Comparison of ENCODE assay signal across 14 mouse cellular contexts in the genomic region with DNA sequence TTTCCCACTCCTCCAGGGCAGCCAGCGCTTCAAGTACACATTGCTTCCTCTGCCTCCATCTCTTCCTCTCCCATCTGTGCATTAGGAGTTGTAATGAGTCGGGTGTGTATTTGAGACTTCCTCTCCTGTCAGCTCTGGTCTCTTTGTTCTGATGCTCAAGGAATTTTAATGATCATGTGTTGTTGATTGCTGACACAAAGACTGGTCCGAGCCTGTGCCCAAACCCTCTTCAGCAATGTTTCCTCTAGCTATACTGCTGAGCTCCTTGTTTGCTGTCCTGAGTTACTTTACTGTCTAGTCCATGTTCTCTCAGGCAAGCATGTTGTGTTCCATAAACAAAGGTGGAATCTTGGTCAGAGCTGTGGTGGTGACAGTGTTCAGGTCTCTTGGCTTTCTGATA.
DNase-seq lines count a peak whose midpoint lies in the region; ATAC-seq lines count a peak whose summit lies in the region.
"Had no signal": no experiment of that assay in that cellular context is flagged by ENCODE, and none has a peak within 500 bp of the region (broad histone marks: within the 10 kb centered on the region; RNA-seq: fewer than 3 reads in every experiment).

No protein-coding gene starts in this region.

- WGBS in lung, embryonic 16.5 days, result 30% methylated on average over 3 of the region's 3 CpGs
- 26% methylated on average over 3 of the region's 3 CpGs for WGBS in embryonic facial prominence, embryonic 11.5 days
- 37% methylated on average over 3 of the region's 3 CpGs for WGBS in hindbrain, embryonic 12.5 days

- no peaks in the 10 kb centered on the region for H3K36me3 ChIP-seq in lung, embryonic 16.5 days (ENCODE audit: control insufficient read depth, insufficient read depth, low read length)
- H3K36me3 ChIP-seq in embryonic facial prominence, embryonic 11.5 days (replicated peaks; ENCODE audit: control insufficient read depth, insufficient read depth, low read depth, low read length), result no peaks in the 10 kb centered on the region
- no peaks in the 10 kb centered on the region for H3K36me3 ChIP-seq in hindbrain, embryonic 12.5 days

- H3K4me3 ChIP-seq in lung, embryonic 16.5 days (ENCODE audit: low read length), result no peak overlapping the region
- H3K4me3 ChIP-seq in embryonic facial prominence, embryonic 11.5 days (ENCODE audit: low read depth, low read length), result no peak overlapping the region
- no peak overlapping the region for H3K4me3 ChIP-seq in hindbrain, embryonic 12.5 days
- H3K4me3 ChIP-seq: limb, embryonic 10.5 days; myocyte had no signal

- H3K27me3 ChIP-seq in lung, embryonic 16.5 days (ENCODE audit: control insufficient read depth, insufficient read depth, low read depth, low read length), result no peaks in the 10 kb centered on the region
- no peaks in the 10 kb centered on the region for H3K27me3 ChIP-seq in embryonic facial prominence, embryonic 11.5 days (ENCODE audit: control insufficient read depth, insufficient read depth, low read length)
- no peaks in the 10 kb centered on the region for H3K27me3 ChIP-seq in hindbrain, embryonic 12.5 days
- H3K27me3 ChIP-seq: CH12.LX had no signal

- no peak overlapping the region for H3K27ac ChIP-seq in lung, embryonic 16.5 days (ENCODE audit: low read length)
- no peak overlapping the region for H3K27ac ChIP-seq in embryonic facial prominence, embryonic 11.5 days (replicated peaks; ENCODE audit: low read depth, low read length)
- peak overlapping the region; percentile 64; the same call in 1 of the 2 replicates for H3K27ac ChIP-seq in hindbrain, embryonic 12.5 days
- H3K27ac ChIP-seq: limb, embryonic 10.5 days had no signal

- no peak overlapping the region for H3K9ac ChIP-seq in lung, embryonic 16.5 days (ENCODE audit: low read length)
- no peak overlapping the region for H3K9ac ChIP-seq in embryonic facial prominence, embryonic 11.5 days (replicated peaks; ENCODE audit: low read length)
- H3K9ac ChIP-seq in hindbrain, embryonic 12.5 days, result no peak overlapping the region

- H3K4me1 ChIP-seq in lung, embryonic 16.5 days (replicated peaks; ENCODE audit: control insufficient read depth, insufficient read depth, low read length), result peaks cover 12% of the 10 kb centered on the region
- no peaks in the 10 kb centered on the region for H3K4me1 ChIP-seq in embryonic facial prominence, embryonic 11.5 days (ENCODE audit: control insufficient read depth, insufficient read depth, low read length)
- H3K4me1 ChIP-seq in hindbrain, embryonic 12.5 days, result peaks cover 11% of the 10 kb centered on the region

- H3K4me2 ChIP-seq in lung, embryonic 16.5 days (ENCODE audit: low read depth, low read length), result no peak overlapping the region
- no peak overlapping the region for H3K4me2 ChIP-seq in embryonic facial prominence, embryonic 11.5 days (ENCODE audit: low read depth, low read length)
- H3K4me2 ChIP-seq in hindbrain, embryonic 12.5 days (replicated peaks), result no peak overlapping the region

- ATAC-seq in lung, embryonic 16.5 days (ENCODE audit: low read depth), result peak; percentile 45; the same call in 1 of the 2 replicates
- ATAC-seq in embryonic facial prominence, embryonic 11.5 days (replicated peaks; ENCODE audit: insufficient number of reproducible peaks, low FRiP score, low TSS enrichment, low read depth), result no peak; the same call in 1 of the 2 replicates
- ATAC-seq in hindbrain, embryonic 12.5 days (ENCODE audit: low FRiP score), result peak; percentile 48
- ATAC-seq in monocyte, adult 5-6 weeks (replicated peaks; ENCODE audit: insufficient number of reproducible peaks, low FRiP score, low TSS enrichment, poor library complexity, severe bottlenecking), result no peak

- H3K9me3 ChIP-seq in lung, embryonic 16.5 days (ENCODE audit: control insufficient read depth, low read length), result no peaks in the 10 kb centered on the region
- no peaks in the 10 kb centered on the region for H3K9me3 ChIP-seq in embryonic facial prominence, embryonic 11.5 days (replicated peaks; ENCODE audit: control insufficient read depth, low read length)
- no peaks in the 10 kb centered on the region for H3K9me3 ChIP-seq in hindbrain, embryonic 12.5 days (replicated peaks)
- H3K9me3 ChIP-seq: limb, embryonic 10.5 days had no signal

- no peak for DNase-seq in lung, postnatal 4 days
- peak; percentile 8 for DNase-seq in embryonic facial prominence, embryonic 11.5 days (ENCODE audit: low spot score)
- peak; percentile 60 for DNase-seq in retina, embryonic 14.5 days (ENCODE audit: low spot score)
- no peak for DNase-seq in ovary, postnatal 14 days (ENCODE audit: low spot score)
- no peak for DNase-seq in cerebellum, postnatal 36 days
- DNase-seq: cerebellum, postnatal 25 days; heart, adult 18-20 months; kidney, postnatal 4 days had no signal

Comparison
In these comparisons a context has a peak if more than half of its experiments do, and no peak if none do; other contexts are left out.
1. ATAC-seq: peak in lung, embryonic 16.5 days (single experiment) and hindbrain, embryonic 12.5 days (single experiment); none in embryonic facial prominence, embryonic 11.5 days (single experiment) and monocyte, adult 5-6 weeks (single experiment).
2. DNase-seq: peak in embryonic facial prominence, embryonic 11.5 days (single experiment) and retina, embryonic 14.5 days (single experiment); none in lung, postnatal 4 days (0 of 2), ovary, postnatal 14 days (single experiment) and cerebellum, postnatal 36 days (0 of 2).